In genomic region chr7:101060476-101060875, GRCm38 (mm10) we compare ENCODE assay signal across 11 mouse cellular contexts. TPM values are rescaled to one million over a fixed set of nuclear protein-coding genes. Genes with fewer than 3 reads are reported as not detected.
A peak's percentile ranks its signal among the peaks of the same experiment; 100 is the strongest.
DNase-seq lines count a peak whose midpoint lies in the region; ATAC-seq and TF ChIP-seq lines count a peak whose summit lies in the region.
"Had no signal": no experiment of that assay in that cellular context is flagged by ENCODE, and none has a peak within 500 bp of the region (broad histone marks: within the 10 kb centered on the region; RNA-seq: fewer than 3 reads in every experiment).

No protein-coding gene starts in this region.

- TF ChIP-seq POLR2A in thymus, adult 2 months (IDR thresholded peaks at IDR 0.05; ENCODE audit: control insufficient read depth, extremely low read depth, insufficient read depth, low read length, poor library complexity) = no peak

- H3K27me3 ChIP-seq in thymus, adult 2 months (ENCODE audit: control insufficient read depth, insufficient read depth, low read length) = no peaks in the 10 kb centered on the region
- no peaks in the 10 kb centered on the region for H3K27me3 ChIP-seq in heart, embryonic 12.5 days (replicated peaks)

- no peaks in the 10 kb centered on the region for H3K9me3 ChIP-seq in heart, embryonic 12.5 days (replicated peaks)

- H3K27ac ChIP-seq in thymus, adult 2 months (ENCODE audit: control insufficient read depth, insufficient read depth, low read length) = peak overlapping the region; percentile 40
- no peak overlapping the region for H3K27ac ChIP-seq in heart, embryonic 12.5 days (ENCODE audit: poor library complexity, severe bottlenecking)

- H3K4me3 ChIP-seq in thymus, adult 2 months (ENCODE audit: control insufficient read depth, insufficient read depth, low read length) = no peak overlapping the region
- H3K4me3 ChIP-seq in heart, embryonic 12.5 days = no peak overlapping the region

- peak; percentile 78 for ATAC-seq in megakaryocyte progenitor cell, adult 5-6 weeks (replicated peaks; ENCODE audit: poor library complexity)
- ATAC-seq in heart, embryonic 12.5 days (ENCODE audit: insufficient number of reproducible peaks, low FRiP score) = no peak
- ATAC-seq: intestine, postnatal 0 days had no signal

- TF ChIP-seq CTCF in thymus, adult 2 months (IDR thresholded peaks at IDR 0.05; ENCODE audit: borderline replicate concordance, control insufficient read depth, extremely low read depth, insufficient read depth, low read length, poor library complexity) = no peak

- 6% methylated on average over 5 of the region's 5 CpGs for WGBS in thymus, adult 2 months
- 54% methylated on average over 5 of the region's 5 CpGs for WGBS in heart, embryonic 12.5 days

- H3K9ac ChIP-seq in heart, embryonic 12.5 days = no peak overlapping the region

- no peaks in the 10 kb centered on the region for H3K36me3 ChIP-seq in thymus, adult 2 months (ENCODE audit: control insufficient read depth, insufficient read depth, low read length)
- no peaks in the 10 kb centered on the region for H3K36me3 ChIP-seq in heart, embryonic 12.5 days

- peaks cover 14% of the 10 kb centered on the region for H3K4me1 ChIP-seq in thymus, adult 2 months (replicated peaks; ENCODE audit: control insufficient read depth, insufficient read depth, low read length)
- H3K4me1 ChIP-seq in heart, embryonic 12.5 days (replicated peaks) = 0 out of 2 replicates have a peak, but pooled peaks cover 4% of the 10 kb centered on the region

- peak; percentile 36 for DNase-seq in thymus, adult 2 months
- DNase-seq in thymus, postnatal 10 days (ENCODE audit: low spot score in 2 of 2) = no peak
- peak; percentile 37 for DNase-seq in liver
- DNase-seq in cerebellum, adult 11 months = no peak
- no peak for DNase-seq in right cerebral cortex, postnatal 10 days (ENCODE audit: low spot score in 2 of 2)
- DNase-seq in adrenal gland, adult 2 months = no peak
- DNase-seq: cerebellum, postnatal 10 days; gastrocnemius, postnatal 14 days had no signal

- no peak overlapping the region for H3K4me2 ChIP-seq in heart, embryonic 12.5 days

RNA-seq across cellular contexts. Expression of gene Fchsd2, which starts 32.2 kb away (rescaled TPM):
- 14.3 and 15.8 TPM in 2 replicates for polyA plus RNA-seq in thymus, adult 2 months (2012; rRNA removed)
- 48.3 and 62.8 TPM in 2 replicates for total RNA-seq in megakaryocyte progenitor cell, adult 5-6 weeks (2015)
- total RNA-seq in megakaryocyte progenitor cell, adult 5-6 weeks (2017) = 27.1 and 50.4 TPM in 2 replicates
- 18.4 and 18.7 TPM in 2 replicates for polyA plus RNA-seq in heart, embryonic 12.5 days (2016; fragmentation: Nextera tagmentation; extraction: Ambion mirVana)
- 10 to 100 TPM; 15.3 to 25.1 TPM for total RNA-seq in adrenal gland, adult 2 months (2021)
- 6.3 and 8.2 TPM in 2 replicates for polyA plus RNA-seq in adrenal gland, adult 2 months (2012; rRNA removed)

RNA-seq across cellular contexts. Expression of gene P2ry2, which starts 47.8 kb away (rescaled TPM):
- polyA plus RNA-seq in thymus, adult 2 months (2012; rRNA removed) = 4.3 and 5.3 TPM in 2 replicates
- 5.5 and 5.7 TPM in 2 replicates for total RNA-seq in megakaryocyte progenitor cell, adult 5-6 weeks (2015)
- total RNA-seq in megakaryocyte progenitor cell, adult 5-6 weeks (2017) = 6.8 and 6.9 TPM in 2 replicates
- polyA plus RNA-seq in heart, embryonic 12.5 days (2016; fragmentation: Nextera tagmentation; extraction: Ambion mirVana) = 1.1 and 1.2 TPM in 2 replicates
- 1 to 10 TPM; 1.9 to 5.0 TPM for total RNA-seq in adrenal gland, adult 2 months (2021)
- 3.8 and 4.8 TPM in 2 replicates for polyA plus RNA-seq in adrenal gland, adult 2 months (2012; rRNA removed)

Comparison
In these comparisons a context has a peak if more than half of its experiments do, and no peak if none do; other contexts are left out.
1. DNase-seq: peak in thymus, adult 2 months (single experiment) and liver (single experiment); none in thymus, postnatal 10 days (0 of 2), cerebellum, adult 11 months (single experiment), right cerebral cortex, postnatal 10 days (0 of 2) and adrenal gland, adult 2 months (single experiment).